Mouse (Mus musculus): ENCODE measurements around the gene Nme9.

- no peak for TF ChIP-seq POLR2A (IDR thresholded peaks at IDR 0.05; ENCODE audit: extremely low read depth, insufficient read depth, low read length)
- TF ChIP-seq CTCF (IDR thresholded peaks at IDR 0.05; ENCODE audit: extremely low read depth, insufficient read depth, low read length) = no peak
Measured at GRCm38 (mm10) chr9:99421914-99422313, 29.4 kb upstream of the Nme9 start.
